Mouse (Mus musculus): ENCODE data around the gene Jpt1. TPM values are rescaled to one million over a fixed set of nuclear protein-coding genes. Genes with fewer than 3 reads are reported as not detected.

The Jpt1 gene
- polyA plus RNA-seq, 1 experiment from 2014 or later: 435 TPM

GRCm38 (mm10) chr11:115516942-115517341 is 2.8 kb upstream of the Jpt1 start:
- H3K4me1 ChIP-seq (replicated peaks; ENCODE audit: control insufficient read depth, insufficient read depth, low read length): peaks cover 19% of the 10 kb centered on the region

GRCm38 (mm10) chr11:115515021-115515420 is 834 bp upstream of the Jpt1 start:
- Histone ChIP-seq H3K4me3 (ENCODE audit: low read depth, low read length) (no peak overlapping the region), H3K27me3 (replicated peaks; ENCODE audit: control insufficient read depth, insufficient read depth, low read length) (no peaks in the 10 kb centered on the region), H3K36me3 (ENCODE audit: control insufficient read depth, insufficient read depth, low read length) (0 out of 2 replicates have a peak, but pooled peaks cover 2% of the 10 kb centered on the region), H3K27ac (ENCODE audit: low read depth, low read length) (no peak overlapping the region), H3K9ac (ENCODE audit: low read depth, low read length) (peak overlapping the region; percentile 20; the same call in 1 of the 2 replicates), H3K4me1 (replicated peaks; ENCODE audit: control insufficient read depth, insufficient read depth, low read length) (peaks cover 39% of the 10 kb centered on the region), H3K4me2 (peak overlapping the region; percentile 34; the same call in 1 of the 2 replicates), H3K9me3 (ENCODE audit: control insufficient read depth, low read length) (no peaks in the 10 kb centered on the region)
- DNase-seq (ENCODE audit: low spot score) (no peak), ATAC-seq (replicated peaks; ENCODE audit: low FRiP score) (no peak)
- 78% methylated on average over 6 of the region's 6 CpGs for WGBS

More at GRCm38 (mm10) chr11:115516942-115517341, 2.8 kb upstream of the Jpt1 start:
- Histone ChIP-seq H3K9ac (ENCODE audit: low read depth, low read length) (no peak overlapping the region), H3K36me3 (ENCODE audit: control insufficient read depth, insufficient read depth, low read length) (no peaks in the 10 kb centered on the region), H3K27me3 (replicated peaks; ENCODE audit: control insufficient read depth, insufficient read depth, low read length) (no peaks in the 10 kb centered on the region), H3K9me3 (ENCODE audit: control insufficient read depth, low read length) (no peaks in the 10 kb centered on the region), H3K4me3 (ENCODE audit: low read depth, low read length) (no peak overlapping the region), H3K4me2 (no peak overlapping the region), H3K27ac (ENCODE audit: low read depth, low read length) (no peak overlapping the region)
- 82% methylated on average over 5 of the region's 5 CpGs for WGBS
- DNase-seq (ENCODE audit: low spot score) (no peak), ATAC-seq (replicated peaks; ENCODE audit: low FRiP score) (no peak)

- Histone ChIP-seq H3K9ac (ENCODE audit: low read depth, low read length) (peak overlapping the region; percentile 99), H3K27me3 (replicated peaks; ENCODE audit: control insufficient read depth, insufficient read depth, low read length) (no peaks in the 10 kb centered on the region), H3K36me3 (ENCODE audit: control insufficient read depth, insufficient read depth, low read length) (peaks cover 5% of the 10 kb centered on the region; the same call in 1 of the 2 replicates), H3K4me1 (replicated peaks; ENCODE audit: control insufficient read depth, insufficient read depth, low read length) (peaks cover 45% of the 10 kb centered on the region), H3K4me2 (peak overlapping the region; percentile 87), H3K9me3 (ENCODE audit: control insufficient read depth, low read length) (no peaks in the 10 kb centered on the region), H3K4me3 (ENCODE audit: low read depth, low read length) (peak overlapping the region; percentile 99), H3K27ac (ENCODE audit: low read depth, low read length) (peak overlapping the region; percentile 91)
- ATAC-seq (replicated peaks; ENCODE audit: low FRiP score): peak; percentile 67
- WGBS: under 1% methylated on average over 57 of the region's 57 CpGs
- peak; percentile 76 for DNase-seq (ENCODE audit: low spot score)
Observed at GRCm38 (mm10) chr11:115513271-115514237, 633 bp downstream of the Jpt1 start.

- ATAC-seq (replicated peaks; ENCODE audit: low FRiP score) (no peak), DNase-seq (ENCODE audit: low spot score) (no peak)
- Histone ChIP-seq H3K36me3 (ENCODE audit: control insufficient read depth, insufficient read depth, low read length) (peaks cover 5% of the 10 kb centered on the region; the same call in 1 of the 2 replicates), H3K4me1 (replicated peaks; ENCODE audit: control insufficient read depth, insufficient read depth, low read length) (peaks cover 54% of the 10 kb centered on the region), H3K27ac (ENCODE audit: low read depth, low read length) (peak overlapping the region; percentile 91), H3K4me3 (ENCODE audit: low read depth, low read length) (peak overlapping the region; percentile 99), H3K9ac (ENCODE audit: low read depth, low read length) (peak overlapping the region; percentile 99), H3K27me3 (replicated peaks; ENCODE audit: control insufficient read depth, insufficient read depth, low read length) (no peaks in the 10 kb centered on the region), H3K9me3 (ENCODE audit: control insufficient read depth, low read length) (no peaks in the 10 kb centered on the region), H3K4me2 (peak overlapping the region; percentile 87)
- WGBS: 29% methylated on average over 8 of the region's 8 CpGs
Observed at GRCm38 (mm10) chr11:115512407-115513183, 1.6 kb downstream of the Jpt1 start.

GRCm38 (mm10) chr11:115512004-115512403 is 2.2 kb downstream of the Jpt1 start:
- Histone ChIP-seq H3K4me1 (replicated peaks; ENCODE audit: control insufficient read depth, insufficient read depth, low read length) (peaks cover 60% of the 10 kb centered on the region), H3K27me3 (replicated peaks; ENCODE audit: control insufficient read depth, insufficient read depth, low read length) (no peaks in the 10 kb centered on the region), H3K9me3 (ENCODE audit: control insufficient read depth, low read length) (no peaks in the 10 kb centered on the region), H3K9ac (ENCODE audit: low read depth, low read length) (peak overlapping the region; percentile 99), H3K27ac (ENCODE audit: low read depth, low read length) (peak overlapping the region; percentile 91), H3K36me3 (ENCODE audit: control insufficient read depth, insufficient read depth, low read length) (peaks cover 5% of the 10 kb centered on the region; the same call in 1 of the 2 replicates), H3K4me2 (peak overlapping the region; percentile 87), H3K4me3 (ENCODE audit: low read depth, low read length) (peak overlapping the region; percentile 99)
- DNase-seq (ENCODE audit: low spot score): no peak
- ATAC-seq (replicated peaks; ENCODE audit: low FRiP score): no peak
- 64% methylated on average over 3 of the region's 3 CpGs for WGBS

- DNase-seq (ENCODE audit: low spot score): no peak
- Histone ChIP-seq H3K4me2 (peak overlapping the region; percentile 87), H3K4me3 (ENCODE audit: low read depth, low read length) (peak overlapping the region; percentile 99), H3K4me1 (replicated peaks; ENCODE audit: control insufficient read depth, insufficient read depth, low read length) (peaks cover 67% of the 10 kb centered on the region), H3K9me3 (ENCODE audit: control insufficient read depth, low read length) (no peaks in the 10 kb centered on the region), H3K9ac (ENCODE audit: low read depth, low read length) (peak overlapping the region; percentile 47), H3K36me3 (ENCODE audit: control insufficient read depth, insufficient read depth, low read length) (peaks cover 5% of the 10 kb centered on the region; the same call in 1 of the 2 replicates), H3K27ac (ENCODE audit: low read depth, low read length) (peak overlapping the region; percentile 91), H3K27me3 (replicated peaks; ENCODE audit: control insufficient read depth, insufficient read depth, low read length) (no peaks in the 10 kb centered on the region)
- peak; percentile 55 for ATAC-seq (replicated peaks; ENCODE audit: low FRiP score)
- 33% methylated on average over 2 of the region's 2 CpGs for WGBS
Observed at GRCm38 (mm10) chr11:115511121-115511520, 3.1 kb downstream of the Jpt1 start.

GRCm38 (mm10) chr11:115510507-115510888 is 3.7 kb downstream of the Jpt1 start:
- WGBS: 39% methylated on average over 5 of the region's 5 CpGs
- DNase-seq (ENCODE audit: low spot score) (no peak), ATAC-seq (replicated peaks; ENCODE audit: low FRiP score) (no peak)
- peak overlapping the region; percentile 47 for H3K9ac ChIP-seq (ENCODE audit: low read depth, low read length)
- H3K4me3 ChIP-seq (ENCODE audit: low read depth, low read length): peak overlapping the region; percentile 99
- H3K27me3 ChIP-seq (replicated peaks; ENCODE audit: control insufficient read depth, insufficient read depth, low read length): no peaks in the 10 kb centered on the region
- peak overlapping the region; percentile 91 for H3K27ac ChIP-seq (ENCODE audit: low read depth, low read length)
- H3K4me2 ChIP-seq: peak overlapping the region; percentile 87
- H3K36me3 ChIP-seq (ENCODE audit: control insufficient read depth, insufficient read depth, low read length): peaks cover 5% of the 10 kb centered on the region; the same call in 1 of the 2 replicates
- peaks cover 72% of the 10 kb centered on the region for H3K4me1 ChIP-seq (replicated peaks; ENCODE audit: control insufficient read depth, insufficient read depth, low read length)
- no peaks in the 10 kb centered on the region for H3K9me3 ChIP-seq (ENCODE audit: control insufficient read depth, low read length)

- peaks cover 5% of the 10 kb centered on the region; the same call in 1 of the 2 replicates for H3K36me3 ChIP-seq (ENCODE audit: control insufficient read depth, insufficient read depth, low read length)
- peaks cover 70% of the 10 kb centered on the region for H3K4me1 ChIP-seq (replicated peaks; ENCODE audit: control insufficient read depth, insufficient read depth, low read length)
- H3K27ac ChIP-seq (ENCODE audit: low read depth, low read length): peak overlapping the region; percentile 91
- H3K9ac ChIP-seq (ENCODE audit: low read depth, low read length): peak overlapping the region; percentile 47
- no peaks in the 10 kb centered on the region for H3K9me3 ChIP-seq (ENCODE audit: control insufficient read depth, low read length)
- peak overlapping the region; percentile 99 for H3K4me3 ChIP-seq (ENCODE audit: low read depth, low read length)
- H3K27me3 ChIP-seq (replicated peaks; ENCODE audit: control insufficient read depth, insufficient read depth, low read length): no peaks in the 10 kb centered on the region
- H3K4me2 ChIP-seq: peak overlapping the region; percentile 87
- DNase-seq (ENCODE audit: low spot score) (no peak), ATAC-seq (replicated peaks; ENCODE audit: low FRiP score) (0 out of 2 replicates have a peak, but pooled peaks have one; percentile 15)
- WGBS: 29% methylated on average over 6 of the region's 6 CpGs
Observed at GRCm38 (mm10) chr11:115509773-115510506, 4.2 kb downstream of the Jpt1 start.
